Mouse (Mus musculus): ENCODE results near the gene Ltv1. TPM values are rescaled to one million over a fixed set of nuclear protein-coding genes. Genes with fewer than 3 reads are reported as not detected.

Gene Ltv1
- polyA plus RNA-seq, 1 experiment = 45.9 TPM

DNA sequence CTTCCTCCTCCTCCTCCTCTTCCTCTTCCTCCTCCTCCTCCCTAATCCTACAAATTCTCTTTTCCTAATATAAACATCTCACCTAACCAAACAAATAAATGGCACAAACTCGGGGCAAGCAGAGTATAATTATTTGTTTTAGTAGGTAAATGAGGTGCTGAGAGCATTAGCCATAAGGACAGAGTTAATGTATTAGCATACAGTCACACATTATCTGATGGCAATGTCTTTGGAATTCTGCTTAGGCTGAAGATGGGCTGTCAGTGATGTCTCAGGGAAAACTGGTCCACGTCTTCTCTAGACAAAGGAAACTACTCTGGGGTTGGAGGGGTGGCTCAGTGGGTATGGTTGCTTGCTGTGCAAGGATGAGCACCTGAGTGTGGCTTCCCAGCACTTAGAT lies 21.5 kb downstream of the Ltv1 start:
- no peak for TF ChIP-seq CTCF (IDR thresholded peaks at IDR 0.05; ENCODE audit: borderline replicate concordance, insufficient read depth, low read length)
- no peak for TF ChIP-seq POLR2A (IDR thresholded peaks at IDR 0.05; ENCODE audit: low read depth, low read length)
- no peak overlapping the region for H3K4me3 ChIP-seq (ENCODE audit: insufficient read depth, low read length)
- H3K27ac ChIP-seq (ENCODE audit: insufficient read depth, low read length) = peak overlapping the region; percentile 86
- H3K4me1 ChIP-seq (ENCODE audit: control insufficient read depth, insufficient read depth, low read length) = peaks cover 14% of the 10 kb centered on the region

DNA sequence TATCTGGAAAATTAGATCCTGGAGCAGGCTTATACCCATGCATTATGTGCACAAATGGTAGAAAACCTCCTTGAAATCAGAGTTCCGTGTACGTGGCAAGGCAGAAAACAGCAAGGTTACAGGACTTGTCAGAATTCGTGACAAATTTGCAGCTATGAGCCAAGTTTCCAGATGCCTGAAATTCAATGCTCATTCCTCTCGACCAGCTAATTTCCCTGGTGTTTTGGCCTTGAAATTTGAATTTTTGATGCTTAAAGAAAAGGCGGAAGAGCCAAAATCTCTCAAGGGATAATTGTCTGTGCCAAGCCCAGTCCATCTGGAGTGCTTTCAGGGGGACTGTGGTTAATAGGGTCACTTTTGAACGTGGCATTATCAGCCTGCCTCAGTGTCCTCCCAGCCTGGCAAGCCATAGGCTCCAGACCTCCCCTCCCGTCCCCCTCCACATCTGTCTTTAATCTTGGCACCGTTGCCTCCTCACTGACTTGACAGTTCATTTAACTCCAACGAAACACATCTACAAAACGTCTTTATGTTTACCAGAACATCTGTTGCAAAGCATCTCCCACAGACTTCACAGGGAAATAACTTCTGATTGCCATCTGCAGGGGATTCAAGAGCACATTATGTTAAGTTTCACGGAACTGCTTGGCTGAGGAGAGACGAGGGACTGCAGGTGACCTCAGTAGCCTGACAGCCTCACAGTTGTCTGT lies 22.1 kb downstream of the Ltv1 start:
- peaks cover 14% of the 10 kb centered on the region for H3K4me1 ChIP-seq (ENCODE audit: control insufficient read depth, insufficient read depth, low read length)
- TF ChIP-seq POLR2A (IDR thresholded peaks at IDR 0.05; ENCODE audit: low read depth, low read length) = 0 out of 2 replicates have a peak, but pooled peaks have one; percentile 5
- no peak for TF ChIP-seq CTCF (IDR thresholded peaks at IDR 0.05; ENCODE audit: borderline replicate concordance, insufficient read depth, low read length)
- peak overlapping the region; percentile 86 for H3K27ac ChIP-seq (ENCODE audit: insufficient read depth, low read length)
- no peak overlapping the region for H3K4me3 ChIP-seq (ENCODE audit: insufficient read depth, low read length)

GRCm38 (mm10) chr10:13168461-13168860 lies 24.5 kb downstream of the Ltv1 start:
- TF ChIP-seq CTCF (IDR thresholded peaks at IDR 0.05; ENCODE audit: borderline replicate concordance, insufficient read depth, low read length) (no peak), POLR2A (IDR thresholded peaks at IDR 0.05; ENCODE audit: low read depth, low read length) (no peak)
- peak overlapping the region; percentile 73 for H3K27ac ChIP-seq (ENCODE audit: insufficient read depth, low read length)
- H3K4me3 ChIP-seq (ENCODE audit: insufficient read depth, low read length) = no peak overlapping the region
- H3K4me1 ChIP-seq (ENCODE audit: control insufficient read depth, insufficient read depth, low read length) = peaks cover 14% of the 10 kb centered on the region

DNA sequence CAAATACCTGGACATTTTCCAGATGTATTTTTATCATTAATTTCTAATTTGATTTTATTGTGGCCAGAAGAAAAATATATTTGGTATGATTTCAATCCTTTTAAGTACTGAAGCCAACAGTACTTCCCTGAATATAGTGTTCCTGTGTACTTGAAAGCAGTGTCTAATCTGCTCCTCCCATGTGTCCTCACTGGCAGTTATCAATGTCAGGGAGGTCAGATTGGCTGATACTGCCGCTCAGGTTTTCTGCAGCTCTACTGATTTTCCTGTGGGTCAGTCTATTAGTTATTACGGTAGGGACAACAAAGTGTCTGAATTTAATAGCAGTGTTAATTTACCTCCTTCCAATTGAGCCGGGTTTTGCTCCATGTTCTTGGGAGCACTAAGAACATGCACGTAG lies 30.9 kb downstream of the Ltv1 start:
- no peak for TF ChIP-seq POLR2A (IDR thresholded peaks at IDR 0.05; ENCODE audit: low read depth, low read length)
- TF ChIP-seq CTCF (IDR thresholded peaks at IDR 0.05; ENCODE audit: borderline replicate concordance, insufficient read depth, low read length) = no peak

GRCm38 (mm10) chr10:13160913-13161312 lies 32.1 kb downstream of the Ltv1 start:
- TF ChIP-seq CTCF (IDR thresholded peaks at IDR 0.05; ENCODE audit: borderline replicate concordance, insufficient read depth, low read length) = no peak
- TF ChIP-seq POLR2A (IDR thresholded peaks at IDR 0.05; ENCODE audit: low read depth, low read length) = no peak

More for the DNA sequence above, 30.9 kb downstream of the Ltv1 start:
- H3K27ac ChIP-seq (ENCODE audit: insufficient read depth, low read length) = no peak overlapping the region
- no peak overlapping the region for H3K4me3 ChIP-seq (ENCODE audit: insufficient read depth, low read length)
- H3K4me1 ChIP-seq (ENCODE audit: control insufficient read depth, insufficient read depth, low read length) = no peaks in the 10 kb centered on the region

GRCm38 (mm10) chr10:13155377-13155776 lies 37.6 kb downstream of the Ltv1 start:
- Histone ChIP-seq H3K4me3 (ENCODE audit: insufficient read depth, low read length) (no peak overlapping the region), H3K27ac (ENCODE audit: insufficient read depth, low read length) (no peak overlapping the region)

More at GRCm38 (mm10) chr10:13160913-13161312, 32.1 kb downstream of the Ltv1 start:
- no peak overlapping the region for H3K4me3 ChIP-seq (ENCODE audit: insufficient read depth, low read length)
- no peaks in the 10 kb centered on the region for H3K4me1 ChIP-seq (ENCODE audit: control insufficient read depth, insufficient read depth, low read length)
- no peak overlapping the region for H3K27ac ChIP-seq (ENCODE audit: insufficient read depth, low read length)

DNA sequence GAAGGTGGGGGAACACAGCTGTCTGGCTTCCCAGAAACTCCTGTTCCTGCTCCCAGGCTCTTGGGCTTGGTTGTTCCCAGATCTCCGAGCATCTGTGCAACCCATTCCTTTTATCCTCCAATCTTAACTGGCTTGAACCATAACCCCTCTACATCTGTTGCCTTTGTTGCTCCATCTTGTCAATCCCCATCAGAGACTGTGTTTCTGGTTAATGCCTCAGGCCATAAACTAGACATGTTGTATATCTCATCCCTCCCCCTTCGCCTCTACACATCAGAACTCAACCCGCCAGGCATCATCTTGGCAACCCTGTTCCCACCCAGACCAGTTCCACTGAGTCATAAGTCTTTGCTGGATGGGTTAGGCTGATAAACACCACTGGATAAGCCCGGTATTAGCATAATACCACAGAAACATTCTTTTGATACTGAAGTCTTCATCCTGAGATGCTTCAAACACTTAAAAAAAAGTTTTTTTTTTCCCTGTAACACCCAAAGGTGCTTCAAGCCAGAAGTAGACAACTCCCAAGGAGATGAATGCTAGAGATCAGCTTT lies 40.1 kb downstream of the Ltv1 start:
- H3K27ac ChIP-seq (ENCODE audit: insufficient read depth, low read length) = no peak overlapping the region

More at GRCm38 (mm10) chr10:13155377-13155776, 37.6 kb downstream of the Ltv1 start:
- H3K4me1 ChIP-seq (ENCODE audit: control insufficient read depth, insufficient read depth, low read length) = no peaks in the 10 kb centered on the region
- TF ChIP-seq CTCF (IDR thresholded peaks at IDR 0.05; ENCODE audit: borderline replicate concordance, insufficient read depth, low read length) = no peak
- TF ChIP-seq POLR2A (IDR thresholded peaks at IDR 0.05; ENCODE audit: low read depth, low read length) = no peak

GRCm38 (mm10) chr10:13151353-13151752 lies 41.6 kb downstream of the Ltv1 start:
- TF ChIP-seq CTCF (IDR thresholded peaks at IDR 0.05; ENCODE audit: borderline replicate concordance, insufficient read depth, low read length) = no peak
- no peak for TF ChIP-seq POLR2A (IDR thresholded peaks at IDR 0.05; ENCODE audit: low read depth, low read length)
- no peak overlapping the region for H3K4me3 ChIP-seq (ENCODE audit: insufficient read depth, low read length)
- no peak overlapping the region for H3K27ac ChIP-seq (ENCODE audit: insufficient read depth, low read length)
- H3K4me1 ChIP-seq (ENCODE audit: control insufficient read depth, insufficient read depth, low read length) = no peaks in the 10 kb centered on the region

More for the DNA sequence above, 40.1 kb downstream of the Ltv1 start:
- TF ChIP-seq POLR2A (IDR thresholded peaks at IDR 0.05; ENCODE audit: low read depth, low read length) = no peak
- no peak for TF ChIP-seq CTCF (IDR thresholded peaks at IDR 0.05; ENCODE audit: borderline replicate concordance, insufficient read depth, low read length)
- H3K4me3 ChIP-seq (ENCODE audit: insufficient read depth, low read length) = no peak overlapping the region
- no peaks in the 10 kb centered on the region for H3K4me1 ChIP-seq (ENCODE audit: control insufficient read depth, insufficient read depth, low read length)

- H3K4me1 ChIP-seq (ENCODE audit: control insufficient read depth, insufficient read depth, low read length) = no peaks in the 10 kb centered on the region
- H3K27ac ChIP-seq (ENCODE audit: insufficient read depth, low read length) = no peak overlapping the region
- no peak overlapping the region for H3K4me3 ChIP-seq (ENCODE audit: insufficient read depth, low read length)
- TF ChIP-seq CTCF (IDR thresholded peaks at IDR 0.05; ENCODE audit: borderline replicate concordance, insufficient read depth, low read length) (no peak), POLR2A (IDR thresholded peaks at IDR 0.05; ENCODE audit: low read depth, low read length) (no peak)
These were observed 42.5 kb downstream of the Ltv1 start for GRCm38 (mm10) chr10:13150435-13150834.

DNA sequence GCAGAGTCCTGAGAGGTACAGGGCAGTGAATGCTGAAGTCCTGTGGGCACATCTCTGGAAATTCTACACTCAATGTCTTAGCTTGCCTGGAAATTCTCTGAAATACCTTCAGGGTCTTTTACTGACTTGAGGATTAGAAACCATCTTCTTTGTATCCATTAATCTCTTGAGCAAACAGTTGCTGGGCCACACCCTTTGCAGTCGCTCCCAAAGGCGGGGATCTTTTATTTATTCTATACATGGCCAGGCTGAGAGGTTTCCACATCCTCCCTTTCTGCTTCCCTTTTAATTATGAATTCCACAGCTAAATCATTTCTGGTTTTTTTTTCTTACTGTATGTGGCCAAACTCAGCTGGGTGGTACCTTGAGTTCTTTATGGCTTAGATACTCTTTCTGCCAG lies 52.5 kb downstream of the Ltv1 start:
- H3K4me1 ChIP-seq (ENCODE audit: control insufficient read depth, insufficient read depth, low read length) = no peaks in the 10 kb centered on the region
- TF ChIP-seq POLR2A (IDR thresholded peaks at IDR 0.05; ENCODE audit: low read depth, low read length) = no peak
- TF ChIP-seq CTCF (IDR thresholded peaks at IDR 0.05; ENCODE audit: borderline replicate concordance, insufficient read depth, low read length) = no peak
- H3K4me3 ChIP-seq (ENCODE audit: insufficient read depth, low read length) = no peak overlapping the region
- H3K27ac ChIP-seq (ENCODE audit: insufficient read depth, low read length) = no peak overlapping the region

Data from embryonic fibroblast, embryonic 13.5 days (primary cell).